Mouse (Mus musculus) adrenal gland (tissue): ENCODE results near the gene Tcap.

ENCODE experiments used
- intact Hi-C: fragments of 180-260 bp; cut with DNase I; formaldehyde crosslinking; loops from one replicate; pipeline ENCODE4 v1.15.1; 2025

Gene Tcap

DNA sequence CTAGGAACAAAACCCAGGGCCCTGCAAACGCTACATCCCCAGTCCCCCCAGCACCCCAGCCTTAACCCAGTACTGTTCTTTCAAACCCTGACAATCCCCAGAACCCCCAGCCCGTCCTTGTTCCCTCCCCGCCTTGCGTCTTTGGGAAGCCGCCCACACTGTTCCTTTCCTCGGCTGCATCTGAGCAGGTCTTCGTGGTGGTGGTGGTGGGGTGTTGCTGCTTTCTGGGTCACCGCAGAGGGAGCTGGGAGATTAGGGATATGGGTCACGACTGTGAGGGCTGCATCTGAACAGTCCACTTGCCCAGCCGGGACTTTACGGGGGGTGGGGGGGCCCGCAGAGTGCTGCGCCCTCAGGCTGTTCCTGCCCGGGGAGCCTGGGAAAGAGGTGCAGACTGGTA is 29.2 kb upstream of the Tcap start:
- intact Hi-C loops, result no loop called here

DNA sequence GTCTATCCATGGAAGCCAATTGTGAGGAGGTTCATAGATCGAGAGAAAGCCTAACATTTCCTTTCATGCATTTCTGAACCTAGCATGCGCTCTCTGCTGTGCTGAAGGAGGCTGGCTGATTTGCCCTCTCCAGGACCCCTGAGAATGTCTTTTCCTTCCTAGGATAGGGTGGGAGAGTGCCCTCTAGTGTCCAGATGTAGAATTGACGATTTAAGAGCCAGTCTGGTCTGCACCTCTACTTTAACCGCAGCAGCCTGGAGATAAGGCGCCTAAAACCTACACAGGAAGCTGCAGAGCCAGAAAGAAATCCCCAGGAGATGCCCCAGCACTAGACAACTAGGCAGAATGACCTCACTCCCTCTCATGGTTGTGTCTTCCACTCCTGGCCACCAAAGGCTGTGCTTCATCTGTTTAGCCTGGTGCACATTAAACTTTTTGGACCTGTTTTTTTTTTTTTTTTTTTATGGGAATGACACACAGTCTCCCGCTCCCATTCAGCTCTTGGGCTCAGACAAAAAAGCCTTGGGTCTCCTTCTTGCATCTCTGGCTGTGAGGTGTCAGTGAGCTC is 27.8 kb upstream of the Tcap start:
- intact Hi-C loops, result no loop called here

DNA sequence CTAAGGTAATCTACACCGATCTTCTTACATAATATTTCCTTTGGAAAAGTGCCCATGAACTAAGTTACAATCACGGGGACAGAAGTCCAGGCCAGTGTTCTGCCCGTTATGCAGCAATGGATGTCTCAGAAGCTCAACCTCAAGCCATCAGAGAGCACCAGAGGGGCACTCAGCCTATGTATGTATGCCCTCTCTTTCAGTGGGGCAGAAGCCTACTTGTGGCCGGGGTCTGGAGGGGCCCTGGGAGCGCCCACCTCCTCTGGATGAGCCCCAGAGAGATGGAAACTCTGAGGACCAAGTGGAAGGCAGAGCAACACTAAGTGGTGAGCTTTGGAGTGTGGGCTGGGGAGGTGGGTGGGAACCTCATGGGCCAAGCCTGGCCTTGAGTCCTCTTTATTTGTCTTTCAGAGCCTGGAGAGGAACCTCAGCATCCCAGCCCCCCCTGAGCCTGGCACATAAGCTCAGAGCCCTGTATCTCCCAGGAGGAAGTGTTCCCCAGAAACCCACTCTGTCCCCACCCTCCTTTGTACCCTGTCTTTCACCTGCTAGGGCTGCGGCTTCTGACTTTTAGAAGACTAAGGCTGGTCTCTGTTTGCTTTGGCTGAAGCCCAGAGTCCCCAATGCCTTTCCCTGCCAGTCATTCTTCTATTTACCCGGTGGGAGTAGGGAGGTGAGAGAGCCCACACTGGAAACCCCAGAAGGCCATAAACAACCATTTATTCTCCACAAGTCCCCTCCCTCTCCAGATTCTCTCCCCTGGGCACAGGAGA is 26.8 kb upstream of the Tcap start:
- intact Hi-C loops, result no loop called here

DNA sequence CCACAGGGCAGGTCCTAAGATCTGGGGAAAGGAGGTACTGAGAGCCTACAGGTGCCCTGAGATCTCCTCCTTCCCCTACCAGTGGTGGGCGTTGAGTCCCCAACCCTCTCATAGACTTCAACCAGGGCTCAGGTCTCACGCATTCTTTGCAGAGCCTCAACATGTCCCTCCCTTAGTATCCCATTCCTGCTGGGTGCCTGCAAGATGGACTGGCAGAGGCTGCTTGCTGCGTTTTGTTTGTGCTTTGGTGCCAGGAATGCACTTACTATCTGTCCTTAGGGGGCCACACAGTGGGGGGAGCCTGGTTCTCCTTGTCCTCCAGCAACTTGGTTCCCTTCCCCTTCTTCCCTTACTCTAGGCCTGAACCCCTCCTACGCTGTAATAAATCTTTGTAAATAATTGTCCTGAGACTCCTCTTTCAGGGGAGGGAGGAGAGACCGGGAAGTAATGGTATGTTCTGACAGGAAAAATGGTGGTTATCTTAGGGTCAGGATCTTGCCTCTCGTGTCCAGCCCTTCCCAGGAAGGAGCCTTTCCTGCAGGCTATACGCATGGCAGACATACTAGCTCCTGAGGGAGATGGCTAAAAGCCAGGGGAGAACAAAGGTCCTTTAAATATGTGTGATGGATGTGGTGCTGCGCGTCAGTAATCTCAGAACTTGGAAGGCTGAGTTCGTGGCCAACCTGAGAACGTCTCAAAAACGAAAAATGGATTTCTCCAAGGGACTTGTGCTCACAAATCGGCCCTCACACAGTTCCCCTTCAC is 26.0 kb upstream of the Tcap start:
- intact Hi-C loops, result no loop called here

DNA sequence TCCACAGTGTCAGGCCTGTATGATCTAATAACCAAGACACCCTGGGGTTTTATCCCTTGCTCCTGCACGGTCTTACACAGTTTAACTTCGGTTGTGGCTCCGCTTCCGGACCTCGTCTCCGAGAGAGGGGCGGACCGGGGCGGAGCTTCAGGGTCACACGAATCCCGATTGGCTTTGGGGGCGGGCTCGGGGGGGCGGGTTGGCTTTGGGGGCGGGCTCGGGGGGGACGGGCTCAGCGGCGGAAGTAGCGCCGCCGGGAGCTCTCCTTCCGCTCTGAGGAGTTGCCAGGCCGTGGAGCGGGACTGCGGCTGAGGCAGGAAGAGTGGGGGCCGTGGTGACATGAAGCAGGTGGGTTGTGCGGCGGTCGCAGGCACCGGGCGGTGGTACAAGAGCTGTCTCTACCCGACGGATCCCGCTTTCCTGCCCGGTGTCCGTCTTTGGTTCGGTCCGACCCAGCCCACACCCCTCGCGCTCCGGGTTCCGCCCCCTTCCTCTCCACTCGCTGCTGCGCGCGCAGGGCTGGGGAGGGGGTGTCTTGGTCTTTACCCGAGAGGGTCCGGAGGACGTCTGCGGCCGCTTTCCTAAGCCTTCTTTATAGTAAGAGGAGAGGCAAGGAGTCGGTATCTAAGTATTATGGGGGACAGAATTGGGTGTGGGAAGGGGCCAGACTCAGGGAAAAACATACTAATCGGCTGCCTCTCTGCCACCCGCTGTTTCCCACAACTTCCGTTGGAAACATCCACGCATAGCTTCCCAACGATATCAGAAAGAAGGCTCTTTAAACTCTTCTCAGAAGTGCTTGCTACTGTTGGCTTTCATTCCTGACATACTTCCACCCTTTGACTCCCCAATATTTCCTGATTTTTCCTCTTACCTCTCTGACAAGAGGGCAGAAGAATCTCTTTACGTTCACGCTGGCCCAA is 25.2 kb upstream of the Tcap start, which contains the start of gene Stard3:
Gene Stard3 (plus strand): TSS at position 208 of the 923 bp plus-strand sequence.
- intact Hi-C loops, result no loop called here

DNA sequence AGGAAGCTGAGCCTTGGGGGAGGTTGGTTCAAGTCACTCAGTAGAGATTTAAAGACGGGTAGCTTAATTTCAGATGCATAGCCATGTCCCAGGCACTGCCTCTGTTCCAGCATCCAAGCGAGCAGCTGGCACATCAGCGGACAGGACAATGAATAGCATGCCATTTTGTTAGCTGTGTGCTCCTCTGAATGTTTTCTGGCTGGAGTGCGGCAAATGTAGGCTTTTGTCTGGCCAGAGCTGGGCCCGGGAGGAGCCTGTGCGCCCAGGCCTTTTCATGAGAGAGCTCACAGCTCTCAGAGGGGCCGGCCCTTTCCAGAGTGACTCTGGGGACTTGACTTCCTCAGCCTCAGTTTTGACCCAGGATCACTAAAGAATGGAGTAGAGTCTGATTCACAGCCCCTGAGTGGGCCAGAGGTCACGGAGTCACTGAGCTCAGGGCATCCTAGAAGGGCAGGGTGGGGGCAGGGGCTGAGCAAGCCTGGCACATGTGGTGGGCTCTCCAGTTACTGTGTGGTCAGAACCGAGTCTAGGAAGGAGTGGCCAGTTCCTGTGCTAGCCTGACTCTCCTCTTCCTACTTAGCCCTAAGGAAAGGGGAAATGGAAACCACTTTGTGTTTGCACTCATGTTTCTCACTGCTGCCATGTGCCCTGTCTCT is 22.6 kb upstream of the Tcap start:
- intact Hi-C loops, result no loop called here

DNA sequence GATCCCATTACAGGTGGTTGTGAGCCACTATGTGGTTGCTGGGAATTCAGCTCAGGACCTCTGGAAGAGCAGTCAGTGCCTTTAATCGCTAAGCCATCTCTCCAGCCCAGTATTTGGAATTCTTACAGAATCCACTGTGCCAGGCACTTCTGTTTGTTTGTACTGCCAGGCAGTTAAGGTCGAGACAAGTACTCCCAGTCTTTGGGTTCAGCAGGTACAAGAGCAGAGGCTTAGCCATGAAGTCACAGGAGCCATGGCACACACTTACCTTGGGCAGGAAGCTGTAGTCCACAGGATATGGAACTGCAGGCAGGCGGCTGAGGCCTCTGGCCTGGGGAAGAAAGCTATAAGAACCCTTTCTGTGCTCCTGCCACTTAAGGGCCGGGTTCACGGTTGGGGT is 19.8 kb upstream of the Tcap start:
- intact Hi-C loops, result no loop called here

DNA sequence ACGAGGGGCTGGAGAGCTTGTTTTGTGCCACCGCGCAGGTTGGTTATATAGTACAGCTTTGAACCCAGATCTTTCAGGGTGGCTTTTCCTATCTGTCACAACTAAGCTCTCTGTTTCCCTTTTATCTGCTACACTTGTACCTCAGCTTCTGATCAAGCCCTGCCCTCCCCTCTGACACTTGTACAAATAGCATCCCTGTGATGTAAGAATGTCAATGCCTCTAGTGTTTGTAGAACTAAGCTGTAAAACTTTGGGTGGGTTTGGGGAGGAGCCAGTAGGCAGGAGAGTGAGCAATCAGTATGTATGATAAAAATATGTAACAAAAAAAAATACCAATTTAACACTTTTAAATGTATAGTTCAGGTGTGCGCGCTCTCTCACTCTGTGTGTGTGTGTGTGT is 19.2 kb upstream of the Tcap start:
- intact Hi-C loops, result no loop called here

DNA sequence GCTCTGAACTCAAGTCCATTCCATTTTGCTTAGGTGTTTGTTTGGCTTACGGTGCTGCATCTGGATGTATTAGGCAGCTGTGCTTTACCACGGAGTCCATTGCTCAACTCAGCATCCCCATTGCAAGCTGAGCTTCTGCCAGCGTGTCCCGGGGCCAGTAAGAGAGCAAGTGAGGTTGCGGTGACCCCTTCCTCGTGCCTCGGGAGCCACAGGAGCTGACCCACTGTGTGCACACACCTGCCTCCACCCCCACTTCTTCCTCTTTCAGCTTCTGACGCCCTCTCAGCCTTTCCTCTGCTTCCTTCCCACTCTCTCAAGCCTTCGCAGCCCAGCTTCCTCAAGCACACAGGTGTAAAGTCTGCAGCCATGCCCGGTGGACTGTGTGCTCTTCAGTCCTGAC is 17.3 kb upstream of the Tcap start:
- intact Hi-C loops, result no loop called here

DNA sequence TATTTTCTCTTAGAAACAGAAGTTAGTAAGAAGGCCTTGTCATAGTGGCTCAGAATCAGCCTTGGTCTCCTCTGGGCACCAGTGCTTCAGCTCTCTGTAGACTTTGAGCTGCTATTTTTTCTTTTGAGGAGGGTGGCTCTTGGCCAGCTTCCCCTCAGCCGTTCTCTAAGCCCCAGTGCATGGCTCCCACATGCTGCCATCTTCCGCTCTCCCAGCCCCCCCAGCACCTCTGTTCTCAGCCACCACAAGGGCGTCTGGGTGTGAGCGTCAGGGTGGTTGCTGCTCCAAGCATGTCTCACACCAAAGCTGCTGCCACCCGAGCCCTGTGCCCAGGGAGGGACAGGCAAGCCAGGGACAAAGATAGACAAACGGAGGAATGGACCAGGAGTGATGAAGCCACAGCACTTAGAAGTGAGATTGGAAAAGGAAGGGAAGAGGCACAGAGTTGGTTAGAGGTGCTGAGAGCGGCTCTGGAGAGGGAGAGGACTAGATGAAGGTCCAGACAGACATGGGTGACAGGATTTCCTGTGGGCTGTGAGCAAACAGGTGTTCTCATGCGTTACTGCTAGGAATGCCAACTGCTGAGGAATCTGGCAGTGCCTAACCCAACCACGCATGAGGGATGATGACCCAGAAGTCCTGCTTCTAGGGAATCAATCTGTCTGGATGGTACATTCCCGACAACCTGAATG is 16.3 kb upstream of the Tcap start:
- intact Hi-C loops, result no loop called here

DNA sequence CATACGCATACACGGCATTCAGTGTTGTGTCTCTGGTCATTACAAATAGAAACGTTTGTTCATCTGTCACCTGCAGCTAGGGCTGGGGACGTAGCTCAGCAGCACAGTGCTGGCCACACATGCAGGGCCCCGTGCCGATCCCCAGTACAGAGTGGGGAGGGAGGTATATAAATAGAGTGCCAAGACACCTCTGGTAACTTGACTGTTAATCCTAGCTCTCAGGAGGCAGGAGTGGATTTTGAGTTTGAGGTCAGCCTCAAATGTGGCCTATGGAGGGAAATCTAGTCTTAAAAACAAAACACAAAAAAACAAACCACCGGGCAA is 15.8 kb upstream of the Tcap start:
- intact Hi-C loops, result no loop called here

DNA sequence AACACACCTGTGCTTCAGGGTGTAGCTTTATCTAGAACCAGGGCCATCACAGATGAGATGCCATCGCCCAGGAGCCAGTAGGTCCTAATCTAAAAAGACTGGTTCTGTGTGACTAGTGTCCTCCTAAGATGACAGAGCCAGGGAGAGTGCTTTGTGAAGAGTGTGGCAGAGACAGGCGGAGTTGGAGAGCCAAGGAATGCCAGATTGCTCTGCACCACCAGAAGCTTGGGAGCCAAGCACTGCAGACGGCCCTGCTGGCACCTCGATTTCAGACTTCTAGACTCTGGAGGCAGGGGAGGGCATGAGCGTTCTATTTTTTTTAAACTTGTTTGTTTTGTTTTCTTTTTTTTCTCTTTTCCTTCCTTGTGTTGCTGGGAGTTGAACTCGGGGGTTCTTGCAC is 14.3 kb upstream of the Tcap start:
- intact Hi-C loops, result no loop called here

DNA sequence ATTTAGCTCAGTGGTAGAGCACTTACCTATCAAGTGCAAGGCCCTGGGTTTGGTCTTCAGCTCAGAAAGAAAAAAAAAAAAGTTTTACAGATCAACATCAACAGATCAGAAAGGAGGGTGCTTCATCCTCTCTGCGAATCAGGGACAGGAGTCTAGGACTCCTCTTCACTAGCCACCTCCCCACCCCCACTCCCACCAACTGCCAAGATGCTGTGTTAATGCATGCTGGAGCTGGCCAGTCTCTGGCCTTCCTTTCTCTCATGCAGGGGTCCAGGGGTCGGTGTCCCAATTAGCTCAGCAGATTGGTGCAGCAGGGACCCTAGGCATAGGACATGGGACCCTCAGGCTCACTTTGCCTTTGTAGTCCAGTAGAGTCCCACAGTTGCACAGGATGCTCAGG is 13.0 kb upstream of the Tcap start:
- intact Hi-C loops, result no loop called here

DNA sequence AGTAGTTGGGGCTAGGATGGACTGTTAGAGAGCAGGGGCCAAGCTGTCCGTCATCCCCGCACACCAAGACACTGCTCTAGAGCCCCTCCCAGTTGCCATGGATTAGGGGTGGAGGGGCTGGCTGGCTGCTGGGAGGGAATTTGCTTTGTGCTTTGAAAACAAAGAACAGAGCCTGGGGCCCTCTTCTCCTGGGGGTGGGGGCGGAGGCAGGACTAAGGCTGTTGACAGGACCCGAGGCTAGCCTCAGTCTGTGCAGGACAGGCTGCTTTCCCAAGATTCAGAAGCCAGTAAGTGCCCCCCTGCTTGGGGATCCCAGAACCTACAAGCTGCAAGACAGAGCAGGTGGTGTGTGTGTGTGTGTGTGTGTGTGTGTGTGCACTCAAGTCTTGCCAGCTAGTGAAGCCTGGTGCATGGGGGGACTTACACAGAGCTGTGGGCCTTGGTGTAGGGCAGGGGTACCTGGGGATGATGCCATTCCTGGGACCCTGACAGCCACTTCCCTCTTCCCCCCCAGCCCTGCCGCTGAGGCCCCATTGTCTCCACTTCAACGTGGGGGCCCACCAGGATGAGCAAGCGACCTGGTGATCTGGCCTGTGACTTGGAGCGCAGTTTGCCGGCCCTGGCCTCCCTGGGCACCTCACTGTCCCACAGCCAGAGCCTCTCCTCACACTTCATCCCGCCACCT is 11.9 kb upstream of the Tcap start:
- intact Hi-C loops, result no loop called here

DNA sequence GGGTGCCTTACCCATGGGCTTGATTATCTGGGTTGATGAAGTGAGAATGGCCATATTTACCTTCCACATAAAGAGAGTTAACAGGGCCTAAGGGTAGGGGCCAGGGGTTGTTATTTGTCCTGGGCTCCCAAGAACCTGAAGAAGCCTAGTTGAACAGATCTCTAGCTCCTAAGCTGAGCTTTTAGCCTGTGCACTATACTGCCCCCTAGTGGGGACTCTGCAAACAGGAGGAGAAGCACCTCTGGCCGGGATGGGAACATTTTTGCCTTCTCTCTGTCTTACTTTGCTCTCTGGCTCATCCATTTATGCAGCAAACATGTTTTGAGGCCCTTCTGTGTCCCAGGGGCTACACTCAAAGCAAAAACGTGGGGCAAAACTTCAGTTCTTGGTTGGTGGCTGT is 11.2 kb upstream of the Tcap start:
- intact Hi-C loops, result no loop called here

DNA sequence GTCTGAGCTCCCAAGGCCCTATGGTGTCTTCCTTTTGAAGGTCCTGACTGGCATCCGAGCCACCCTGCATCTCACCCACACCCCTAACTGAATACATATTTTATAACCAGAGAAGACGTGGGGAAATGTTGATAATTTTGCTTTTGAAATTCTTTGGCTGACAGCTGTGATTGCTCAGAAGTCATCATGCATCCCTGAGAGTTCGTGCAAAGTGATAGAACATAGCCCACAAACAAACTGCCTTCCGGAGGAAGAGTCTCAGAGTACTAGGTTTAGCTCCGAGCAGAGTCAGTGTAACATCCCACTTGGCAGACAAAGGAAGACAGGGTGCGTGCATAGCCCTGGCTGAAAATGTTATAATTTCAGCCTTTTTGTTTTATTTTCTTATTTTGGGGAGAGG is 10.4 kb upstream of the Tcap start:
- intact Hi-C loops, result no loop called here

DNA sequence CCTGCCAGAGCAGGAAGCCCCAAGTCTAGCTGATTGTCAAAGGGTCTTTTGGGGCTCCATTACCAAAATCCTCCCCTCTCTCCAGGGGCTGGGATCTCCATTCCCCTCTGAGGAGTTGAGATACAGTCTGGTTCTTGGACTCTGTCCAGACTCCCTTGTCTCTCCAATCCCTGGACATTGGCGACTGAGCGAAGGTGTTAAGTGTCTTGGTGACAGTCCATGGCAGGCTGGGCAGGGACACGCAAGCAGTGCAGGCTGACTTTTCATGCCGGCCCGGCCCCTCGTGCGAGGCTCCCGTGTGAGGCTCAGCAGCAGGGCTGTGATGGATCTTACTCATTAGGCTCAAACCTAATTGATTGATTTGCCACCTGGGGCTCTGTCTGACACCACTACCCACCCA is 9.3 kb upstream of the Tcap start:
- intact Hi-C loops, result no loop called here

DNA sequence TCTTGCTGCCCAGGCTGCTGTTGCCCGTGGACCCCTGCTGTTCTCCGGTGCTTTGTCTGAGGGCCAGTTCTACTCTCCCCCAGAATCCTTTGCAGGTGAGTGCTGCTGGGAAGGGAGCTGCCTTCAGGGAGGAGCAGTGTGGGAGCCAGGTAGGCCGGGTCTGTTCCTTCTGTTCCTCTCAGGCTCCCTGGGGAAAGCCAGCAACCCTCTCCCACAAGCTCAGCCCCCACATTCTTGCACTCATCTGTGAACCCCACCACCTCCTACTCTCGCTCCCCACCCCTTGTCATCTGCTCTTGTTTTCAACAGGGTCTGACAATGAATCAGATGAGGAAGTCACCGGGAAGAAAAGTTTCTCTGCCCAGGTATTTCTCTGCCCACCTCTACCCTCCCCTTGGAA is 6.9 kb upstream of the Tcap start:
- intact Hi-C loops, result no loop called here

DNA sequence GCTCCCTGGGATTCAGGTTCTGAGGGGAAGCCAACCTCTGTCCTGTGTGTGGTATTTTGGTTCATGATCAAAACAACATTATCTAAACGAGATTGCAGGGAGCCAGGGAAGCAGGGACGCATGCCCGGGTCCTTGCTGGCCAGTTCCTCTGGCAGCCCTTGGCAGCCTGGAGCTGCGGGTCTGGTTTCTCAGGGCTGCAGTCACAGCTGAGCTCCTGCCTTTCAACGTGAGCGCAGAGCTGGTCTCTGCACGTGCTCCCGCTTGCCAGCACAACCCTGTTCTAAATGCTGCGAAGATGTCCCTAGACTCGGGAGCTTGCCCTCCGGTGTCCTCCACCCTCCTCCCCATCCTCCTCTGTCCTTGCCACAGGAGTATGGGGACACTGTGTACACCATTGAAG is 5.8 kb upstream of the Tcap start:
- intact Hi-C loops, result no loop called here

DNA sequence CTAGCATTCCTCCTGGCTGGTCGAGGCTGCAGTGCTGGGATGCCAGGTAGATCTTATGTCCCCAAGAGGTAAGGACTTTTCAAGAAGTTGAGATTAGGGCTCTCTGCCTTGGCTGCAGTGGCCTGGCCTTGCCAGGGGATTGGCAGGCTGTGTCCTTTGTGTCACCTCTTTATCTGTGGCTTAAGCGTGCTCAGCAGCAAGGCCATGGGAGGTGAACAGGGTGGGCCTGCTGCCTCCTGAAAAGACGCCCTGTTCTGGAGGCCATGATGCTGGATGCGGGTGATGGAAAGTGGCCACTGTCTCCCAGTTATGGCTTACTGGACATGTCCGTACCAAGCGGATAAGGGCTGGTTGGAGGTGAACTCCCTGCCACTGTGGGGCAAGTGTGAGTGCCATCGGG is 4.2 kb upstream of the Tcap start:
- intact Hi-C loops, result no loop called here
